Mouse (Mus musculus): Measurements from ENCODE around the gene Fam168a. TPM values are rescaled to one million over a fixed set of nuclear protein-coding genes. Genes with fewer than 3 reads are reported as not detected.

Fam168a gene
- polyA plus RNA-seq, 1 experiment from 2014 or later, result 13.2 TPM

DNA sequence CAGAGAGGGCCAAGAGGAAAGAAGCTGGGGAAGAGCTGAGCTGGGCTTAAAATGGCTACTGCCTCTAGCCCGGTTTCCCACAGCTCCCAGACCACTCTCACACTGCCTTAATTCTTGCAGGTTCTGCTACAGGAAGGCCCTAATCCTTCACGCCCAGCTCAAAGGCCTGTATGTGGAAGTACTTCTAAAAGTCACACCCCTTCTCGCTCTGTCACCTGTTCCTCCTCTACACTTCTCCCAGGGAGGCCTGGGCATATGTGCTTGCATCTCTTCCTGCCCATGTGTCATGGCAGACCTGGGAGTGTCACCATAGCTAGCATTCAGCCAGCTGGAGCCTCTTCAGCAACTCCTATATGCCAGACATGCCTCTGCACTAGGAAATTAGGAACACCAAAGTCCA, 147.0 kb downstream of the Fam168a start:
- Histone ChIP-seq H3K4me2 (replicated peaks; ENCODE audit: low read depth) (no peak overlapping the region), H3K9me3 (ENCODE audit: control insufficient read depth) (no peaks in the 10 kb centered on the region), H3K4me3 (ENCODE audit: low read depth, low read length) (no peak overlapping the region), H3K9ac (ENCODE audit: low read depth, low read length) (no peak overlapping the region), H3K4me1 (replicated peaks; ENCODE audit: control insufficient read depth, insufficient read depth, low read length) (no peaks in the 10 kb centered on the region), H3K27me3 (replicated peaks; ENCODE audit: control insufficient read depth, insufficient read depth, low read length) (no peaks in the 10 kb centered on the region), H3K36me3 (ENCODE audit: control insufficient read depth, insufficient read depth) (no peaks in the 10 kb centered on the region; the same call in 1 of the 2 replicates), H3K27ac (ENCODE audit: low read depth, low read length) (no peak overlapping the region)
- WGBS, result 68% methylated on average over 3 of the region's 3 CpGs
- ATAC-seq, result no peak
- no peak for TF ChIP-seq CTCF (IDR thresholded peaks at IDR 0.05; ENCODE audit: low read depth)

GRCm38 (mm10) chr7:100854137-100854814, 147.8 kb downstream of the Fam168a start:
- no peak for ATAC-seq
- Histone ChIP-seq H3K9ac (ENCODE audit: low read depth, low read length) (no peak overlapping the region), H3K27me3 (replicated peaks; ENCODE audit: control insufficient read depth, insufficient read depth, low read length) (no peaks in the 10 kb centered on the region), H3K4me3 (ENCODE audit: low read depth, low read length) (no peak overlapping the region), H3K9me3 (ENCODE audit: control insufficient read depth) (no peaks in the 10 kb centered on the region), H3K4me2 (replicated peaks; ENCODE audit: low read depth) (no peak overlapping the region), H3K4me1 (replicated peaks; ENCODE audit: control insufficient read depth, insufficient read depth, low read length) (no peaks in the 10 kb centered on the region), H3K36me3 (ENCODE audit: control insufficient read depth, insufficient read depth) (no peaks in the 10 kb centered on the region; the same call in 1 of the 2 replicates), H3K27ac (ENCODE audit: low read depth, low read length) (no peak overlapping the region)
- TF ChIP-seq CTCF (IDR thresholded peaks at IDR 0.05; ENCODE audit: low read depth), result no peak
- WGBS, result 59% methylated on average over 6 of the region's 6 CpGs

- Histone ChIP-seq H3K4me3 (ENCODE audit: low read depth, low read length) (no peak overlapping the region), H3K36me3 (ENCODE audit: control insufficient read depth, insufficient read depth) (no peaks in the 10 kb centered on the region), H3K9me3 (ENCODE audit: control insufficient read depth) (no peaks in the 10 kb centered on the region), H3K4me2 (replicated peaks; ENCODE audit: low read depth) (no peak overlapping the region), H3K4me1 (replicated peaks; ENCODE audit: control insufficient read depth, insufficient read depth, low read length) (no peaks in the 10 kb centered on the region), H3K27ac (ENCODE audit: low read depth, low read length) (no peak overlapping the region), H3K27me3 (replicated peaks; ENCODE audit: control insufficient read depth, insufficient read depth, low read length) (no peaks in the 10 kb centered on the region), H3K9ac (ENCODE audit: low read depth, low read length) (no peak overlapping the region)
- TF ChIP-seq CTCF (IDR thresholded peaks at IDR 0.05; ENCODE audit: low read depth), result no peak
- 86% methylated on average over 5 of the region's 5 CpGs for WGBS
- ATAC-seq, result no peak
These were observed 148.4 kb downstream of the Fam168a start for GRCm38 (mm10) chr7:100854861-100855260.

DNA sequence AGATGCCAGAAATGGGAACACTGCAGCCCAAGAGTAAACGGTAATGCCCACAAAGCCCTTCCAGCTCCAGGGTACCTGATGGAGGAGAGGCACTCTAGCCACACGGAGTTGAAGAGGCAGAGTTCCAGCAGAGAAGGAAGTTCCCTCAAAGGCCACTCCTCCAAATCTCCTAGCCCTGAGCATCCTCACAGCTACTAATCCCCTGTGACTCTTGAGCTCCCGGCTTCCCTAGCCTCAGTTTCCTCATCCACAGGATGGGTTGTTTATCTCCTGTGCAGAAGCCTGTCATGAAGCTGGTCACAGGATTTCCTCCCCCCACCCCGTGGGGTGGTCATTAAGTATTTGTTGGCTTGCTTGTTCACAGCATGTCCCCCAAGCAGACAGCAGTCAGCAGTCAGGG, 148.9 kb downstream of the Fam168a start:
- H3K36me3 ChIP-seq (ENCODE audit: control insufficient read depth, insufficient read depth), result no peaks in the 10 kb centered on the region
- no peak overlapping the region for H3K9ac ChIP-seq (ENCODE audit: low read depth, low read length)
- H3K4me1 ChIP-seq (replicated peaks; ENCODE audit: control insufficient read depth, insufficient read depth, low read length), result no peaks in the 10 kb centered on the region
- no peaks in the 10 kb centered on the region for H3K27me3 ChIP-seq (replicated peaks; ENCODE audit: control insufficient read depth, insufficient read depth, low read length)
- H3K27ac ChIP-seq (ENCODE audit: low read depth, low read length), result no peak overlapping the region
- no peak overlapping the region for H3K4me3 ChIP-seq (ENCODE audit: low read depth, low read length)
- ATAC-seq, result no peak
- H3K9me3 ChIP-seq (ENCODE audit: control insufficient read depth), result no peaks in the 10 kb centered on the region
- WGBS, result 57% methylated on average over 4 of the region's 4 CpGs
- no peak overlapping the region for H3K4me2 ChIP-seq (replicated peaks; ENCODE audit: low read depth)
- TF ChIP-seq CTCF (IDR thresholded peaks at IDR 0.05; ENCODE audit: low read depth), result no peak

GRCm38 (mm10) chr7:100855795-100856573, 149.5 kb downstream of the Fam168a start:
- ATAC-seq, result no peak
- Histone ChIP-seq H3K4me2 (replicated peaks; ENCODE audit: low read depth) (no peak overlapping the region), H3K4me3 (ENCODE audit: low read depth, low read length) (no peak overlapping the region), H3K9me3 (ENCODE audit: control insufficient read depth) (no peaks in the 10 kb centered on the region), H3K4me1 (replicated peaks; ENCODE audit: control insufficient read depth, insufficient read depth, low read length) (no peaks in the 10 kb centered on the region), H3K27ac (ENCODE audit: low read depth, low read length) (peak overlapping the region; percentile 16; the same call in 1 of the 2 replicates), H3K27me3 (replicated peaks; ENCODE audit: control insufficient read depth, insufficient read depth, low read length) (no peaks in the 10 kb centered on the region), H3K9ac (ENCODE audit: low read depth, low read length) (no peak overlapping the region), H3K36me3 (ENCODE audit: control insufficient read depth, insufficient read depth) (no peaks in the 10 kb centered on the region)
- 58% methylated on average over 5 of the region's 5 CpGs for WGBS
- TF ChIP-seq CTCF (IDR thresholded peaks at IDR 0.05; ENCODE audit: low read depth), result no peak

DNA sequence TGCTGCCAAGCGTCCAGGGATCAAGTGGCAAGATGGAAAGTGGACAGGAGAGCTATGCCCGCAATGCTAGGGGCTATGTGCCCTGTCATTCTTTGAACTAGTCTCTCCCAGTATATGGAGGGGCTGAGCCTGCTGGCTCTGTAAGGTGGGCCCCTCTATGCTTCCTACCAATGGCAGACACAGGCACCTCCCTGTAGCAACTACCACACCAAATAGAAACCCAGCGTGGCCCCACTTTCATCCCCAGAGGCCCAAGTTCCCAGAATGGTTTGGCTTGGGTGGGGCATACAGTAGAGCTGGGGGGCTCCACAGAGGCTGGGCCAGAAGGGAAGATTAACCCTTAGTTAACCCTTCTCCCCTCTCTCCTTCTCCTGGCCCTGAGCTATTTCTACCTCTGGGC, 154.0 kb downstream of the Fam168a start:
- no peak for ATAC-seq
- no peaks in the 10 kb centered on the region for H3K4me1 ChIP-seq (replicated peaks; ENCODE audit: control insufficient read depth, insufficient read depth, low read length)
- WGBS, result 87% methylated on average over 3 of the region's 3 CpGs

More for the DNA sequence above, 154.0 kb downstream of the Fam168a start:
- no peak for TF ChIP-seq CTCF (IDR thresholded peaks at IDR 0.05; ENCODE audit: low read depth)
- no peaks in the 10 kb centered on the region for H3K36me3 ChIP-seq (ENCODE audit: control insufficient read depth, insufficient read depth)
- H3K4me2 ChIP-seq (replicated peaks; ENCODE audit: low read depth), result no peak overlapping the region
- H3K9me3 ChIP-seq (ENCODE audit: control insufficient read depth), result no peaks in the 10 kb centered on the region
- no peaks in the 10 kb centered on the region for H3K27me3 ChIP-seq (replicated peaks; ENCODE audit: control insufficient read depth, insufficient read depth, low read length)
- H3K4me3 ChIP-seq (ENCODE audit: low read depth, low read length), result no peak overlapping the region
- no peak overlapping the region for H3K27ac ChIP-seq (ENCODE audit: low read depth, low read length)
- no peak overlapping the region for H3K9ac ChIP-seq (ENCODE audit: low read depth, low read length)
